Mouse (Mus musculus) layer of hippocampus, adult 9-10 months (tissue): ENCODE measurements at regions not wholly inside any gene's neighbourhood (a gene's known extent, or its start where the extent isn't known, plus 50 kb on each side); places are given as distances from the start of the nearest gene placed in this dataset.

Experiments used
- DNase-seq: peaks from one replicate; pipeline ENCODE4 v3.0.0; 2022; ENCODE audit warnings: low spot score

GRCm38 (mm10) chr10:46826639-46827038 is 1249.0 kb downstream of the Hace1 start:
- peak; percentile 53 for DNase-seq

DNA sequence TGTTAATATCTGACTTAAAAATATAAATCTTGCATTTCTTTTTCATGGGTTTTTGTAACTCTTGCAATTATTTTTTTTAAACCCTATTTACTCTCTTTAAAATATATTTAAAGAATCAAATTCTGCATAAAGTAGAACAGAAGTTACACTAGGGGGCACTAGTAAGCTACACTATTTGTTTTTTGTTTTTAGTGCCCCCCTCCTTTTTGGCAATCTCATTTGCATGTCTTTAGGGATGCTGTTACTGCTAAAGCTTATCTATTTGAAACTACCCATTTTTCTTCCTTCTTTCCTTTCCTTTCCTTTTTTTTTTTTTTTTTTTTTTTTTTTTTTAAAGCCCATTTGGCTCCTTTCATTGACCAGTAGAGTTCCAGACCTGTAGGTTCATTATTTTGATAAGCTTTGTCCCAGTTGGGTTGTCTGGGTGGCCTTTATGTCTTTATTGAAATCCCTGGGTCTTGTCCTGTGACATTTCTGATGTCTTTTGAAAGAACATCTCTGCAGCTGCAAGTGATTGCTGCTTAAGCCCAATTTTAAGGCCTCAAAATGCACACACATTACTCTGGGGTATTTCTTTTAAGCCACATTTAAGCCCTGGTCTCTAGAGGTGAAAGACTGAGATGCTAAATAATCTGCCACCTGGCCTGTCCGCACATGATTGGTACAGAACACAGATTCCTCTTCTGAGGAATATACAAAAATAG is 1249.6 kb downstream of the Hace1 start:
- no peak for DNase-seq

GRCm38 (mm10) chr10:46828164-46828563 is 1250.5 kb downstream of the Hace1 start:
- no peak for DNase-seq

GRCm38 (mm10) chr10:46845578-46846314 is 1268.1 kb downstream of the Hace1 start:
- DNase-seq = no peak
